ENCODE assay signal across 7 mouse cellular contexts in the genomic region with DNA sequence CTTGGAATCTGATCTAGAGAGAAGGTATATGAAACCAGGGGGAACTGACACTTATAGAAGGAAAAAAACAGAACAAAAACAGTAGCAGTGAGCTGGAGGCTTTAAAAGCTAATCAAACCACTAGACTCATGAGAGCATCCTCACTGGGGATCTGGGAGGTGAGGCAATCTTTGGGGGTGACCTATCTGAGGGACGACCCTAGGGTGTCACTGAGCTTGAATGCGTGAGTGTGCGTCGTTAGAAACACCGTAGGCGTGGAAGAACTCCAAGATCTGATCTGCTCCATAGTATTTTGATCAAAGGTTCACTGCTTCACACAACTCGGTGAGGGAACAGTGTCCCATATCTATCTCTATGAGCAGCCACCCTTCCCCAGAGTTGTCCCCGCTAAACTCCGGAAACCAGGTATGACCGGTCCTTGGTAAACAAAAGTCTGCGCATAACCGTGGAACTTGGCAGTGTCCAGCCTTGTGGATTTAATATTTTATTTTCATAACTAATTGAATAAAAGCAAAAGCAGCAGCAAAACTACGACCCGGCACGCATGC. TPM values are rescaled to one million over a fixed set of nuclear protein-coding genes. Genes with fewer than 3 reads are reported as not detected.
DNase-seq lines count a peak whose midpoint lies in the region; ATAC-seq and TF ChIP-seq lines count a peak whose summit lies in the region.

No protein-coding gene starts in this region.

- DNase-seq in lung, postnatal 25 days (ENCODE audit: low spot score), result no peak
- no peak for DNase-seq in cerebellum, adult 9-11 months
- DNase-seq in thymus, postnatal 36 days, result no peak

- H3K4me2 ChIP-seq in lung, embryonic 16.5 days (ENCODE audit: low read depth, low read length), result peak overlapping the region; percentile 93
- H3K4me2 ChIP-seq in embryonic facial prominence, embryonic 15.5 days (replicated peaks), result peak overlapping the region; percentile 76
- H3K4me2 ChIP-seq in limb, embryonic 12.5 days, result peak overlapping the region; percentile 80

- H3K4me3 ChIP-seq in lung, embryonic 16.5 days (ENCODE audit: low read length), result peak overlapping the region; percentile 97
- peak overlapping the region; percentile 76 for H3K4me3 ChIP-seq in embryonic facial prominence, embryonic 15.5 days (replicated peaks)
- H3K4me3 ChIP-seq in limb, embryonic 12.5 days (replicated peaks), result peak overlapping the region; percentile 90
- peak overlapping the region; percentile 90 for H3K4me3 ChIP-seq in olfactory bulb, adult 2 months (ENCODE audit: insufficient read depth, low read depth, low read length)

- ATAC-seq in lung, embryonic 16.5 days (ENCODE audit: low read depth), result peak; percentile 50
- peak; percentile 7; the same call in 1 of the 2 replicates for ATAC-seq in embryonic facial prominence, embryonic 15.5 days (ENCODE audit: insufficient number of reproducible peaks, low FRiP score, low TSS enrichment, low read depth)
- ATAC-seq in limb, embryonic 12.5 days (ENCODE audit: insufficient number of reproducible peaks, insufficient read depth, low FRiP score, low TSS enrichment, low read depth), result peak; percentile 58

- no peaks in the 10 kb centered on the region for H3K9me3 ChIP-seq in lung, embryonic 16.5 days (ENCODE audit: control insufficient read depth, low read length)
- no peaks in the 10 kb centered on the region for H3K9me3 ChIP-seq in embryonic facial prominence, embryonic 15.5 days (replicated peaks)
- H3K9me3 ChIP-seq in limb, embryonic 12.5 days, result no peaks in the 10 kb centered on the region

- peak overlapping the region; percentile 96 for H3K9ac ChIP-seq in lung, embryonic 16.5 days (ENCODE audit: low read length)
- peak overlapping the region; percentile 21; the same call in 1 of the 2 replicates for H3K9ac ChIP-seq in embryonic facial prominence, embryonic 15.5 days
- H3K9ac ChIP-seq in limb, embryonic 12.5 days (replicated peaks), result peak overlapping the region; percentile 95

- H3K27ac ChIP-seq in lung, embryonic 16.5 days (ENCODE audit: low read length), result no peak overlapping the region
- 0 out of 2 replicates have a peak overlapping the region, but pooled peaks have one; percentile 7 for H3K27ac ChIP-seq in embryonic facial prominence, embryonic 15.5 days (replicated peaks)
- H3K27ac ChIP-seq in limb, embryonic 12.5 days, result no peak overlapping the region
- no peak overlapping the region for H3K27ac ChIP-seq in olfactory bulb, adult 2 months (ENCODE audit: insufficient read depth, low read depth, low read length)

- no peaks in the 10 kb centered on the region; the same call in 1 of the 2 replicates for H3K36me3 ChIP-seq in lung, embryonic 16.5 days (ENCODE audit: control insufficient read depth, insufficient read depth, low read length)
- no peaks in the 10 kb centered on the region for H3K36me3 ChIP-seq in embryonic facial prominence, embryonic 15.5 days
- H3K36me3 ChIP-seq in limb, embryonic 12.5 days, result peaks cover 4% of the 10 kb centered on the region; the same call in 1 of the 2 replicates

- H3K4me1 ChIP-seq in lung, embryonic 16.5 days (replicated peaks; ENCODE audit: control insufficient read depth, insufficient read depth, low read length), result peaks cover 11% of the 10 kb centered on the region
- H3K4me1 ChIP-seq in embryonic facial prominence, embryonic 15.5 days, result peaks cover 21% of the 10 kb centered on the region
- peaks cover 22% of the 10 kb centered on the region for H3K4me1 ChIP-seq in limb, embryonic 12.5 days (replicated peaks)
- H3K4me1 ChIP-seq in olfactory bulb, adult 2 months (ENCODE audit: control insufficient read depth, insufficient read depth, low read length), result no peaks in the 10 kb centered on the region

- no peak for TF ChIP-seq CTCF in olfactory bulb, adult 2 months (IDR thresholded peaks at IDR 0.05; ENCODE audit: insufficient read depth, low read depth, low read length)

- no peaks in the 10 kb centered on the region for H3K27me3 ChIP-seq in lung, embryonic 16.5 days (ENCODE audit: control insufficient read depth, insufficient read depth, low read depth, low read length)
- H3K27me3 ChIP-seq in embryonic facial prominence, embryonic 15.5 days, result no peaks in the 10 kb centered on the region
- H3K27me3 ChIP-seq in limb, embryonic 12.5 days, result no peaks in the 10 kb centered on the region

- no peak for TF ChIP-seq POLR2A in olfactory bulb, adult 2 months (IDR thresholded peaks at IDR 0.05; ENCODE audit: insufficient read depth, low read depth, low read length)

- under 1% methylated on average over 15 of the region's 15 CpGs for WGBS in lung, embryonic 16.5 days
- WGBS in embryonic facial prominence, embryonic 15.5 days, result under 1% methylated on average over 15 of the region's 15 CpGs
- WGBS in limb, embryonic 12.5 days, result 2% methylated on average over 15 of the region's 15 CpGs
- WGBS in olfactory bulb, adult 2 months, result under 1% methylated on average over 15 of the region's 15 CpGs

RNA-seq across cellular contexts. Expression of gene Tbc1d20, which starts 0.4 kb away (rescaled TPM):
- polyA plus RNA-seq in lung, embryonic 16.5 days (2015; fragmentation: Nextera tagmentation; extraction: Ambion mirVana), result 39.2 and 39.3 TPM in 2 replicates
- polyA plus RNA-seq in embryonic facial prominence, embryonic 15.5 days (2015; fragmentation: Nextera tagmentation; extraction: Ambion mirVana), result 47.6 and 49.1 TPM in 2 replicates
- polyA plus RNA-seq in limb, embryonic 12.5 days (2016; fragmentation: Nextera tagmentation; extraction: Ambion mirVana), result 42.5 and 46.1 TPM in 2 replicates
- not detected in 2 replicates for polyA plus RNA-seq in olfactory bulb, adult 2 months (2012; ENCODE audit: insufficient read depth, insufficient read length, low replicate concordance, missing spikeins)

RNA-seq across cellular contexts. Expression of gene Rbck1, which starts 39.2 kb away (rescaled TPM):
- 88.1 and 92.0 TPM in 2 replicates for polyA plus RNA-seq in lung, embryonic 16.5 days (2015; fragmentation: Nextera tagmentation; extraction: Ambion mirVana)
- polyA plus RNA-seq in embryonic facial prominence, embryonic 15.5 days (2015; fragmentation: Nextera tagmentation; extraction: Ambion mirVana), result 91.3 and 94.1 TPM in 2 replicates
- polyA plus RNA-seq in limb, embryonic 12.5 days (2016; fragmentation: Nextera tagmentation; extraction: Ambion mirVana), result 72.9 and 79.2 TPM in 2 replicates
- polyA plus RNA-seq in olfactory bulb, adult 2 months (2012; ENCODE audit: insufficient read depth, insufficient read length, low replicate concordance, missing spikeins), result not detected in 2 replicates

RNA-seq across cellular contexts. Expression of gene Trib3, which starts 50.6 kb away (rescaled TPM):
- polyA plus RNA-seq in lung, embryonic 16.5 days (2015; fragmentation: Nextera tagmentation; extraction: Ambion mirVana), result 5.0 and 5.2 TPM in 2 replicates
- 3.9 and 6.5 TPM in 2 replicates for polyA plus RNA-seq in embryonic facial prominence, embryonic 15.5 days (2015; fragmentation: Nextera tagmentation; extraction: Ambion mirVana)
- 3.0 and 3.6 TPM in 2 replicates for polyA plus RNA-seq in limb, embryonic 12.5 days (2016; fragmentation: Nextera tagmentation; extraction: Ambion mirVana)
- not detected in 2 replicates for polyA plus RNA-seq in olfactory bulb, adult 2 months (2012; ENCODE audit: insufficient read depth, insufficient read length, low replicate concordance, missing spikeins)

Comparison
In these comparisons a context has a peak if more than half of its experiments do, and no peak if none do; other contexts are left out.
1. ATAC-seq: peak in every context shown above with its lines; median percentile 58 in limb, embryonic 12.5 days; 50 in lung, embryonic 16.5 days; 7 in embryonic facial prominence, embryonic 15.5 days.
2. H3K9ac ChIP-seq: peak in every context shown above with its lines; median percentile 96 in lung, embryonic 16.5 days; 95 in limb, embryonic 12.5 days; 21 in embryonic facial prominence, embryonic 15.5 days.